Mouse (Mus musculus) right cerebral cortex, postnatal 36 days (tissue): Measurements from ENCODE around the gene Tmem88.
"Not testable (repeated sequence)": the region's sequence is repeated elsewhere in the genome, so short reads cannot be mapped to it uniquely, and the experiment has no call there.

Experiments
- DNase-seq, 2 experiments: peaks; one replicate each; pipeline ENCODE4 v3.0.0; 2022; ENCODE audit warnings: low spot score in 2 of 2, mixed read lengths in 1 of 2

Tmem88 gene

GRCm38 (mm10) chr11:69404595-69405396 is 6.8 kb upstream of the Tmem88 start:
- no peak for DNase-seq

GRCm38 (mm10) chr11:69403691-69404594 is 5.9 kb upstream of the Tmem88 start:
- DNase-seq, result no peak

GRCm38 (mm10) chr11:69401987-69402386 is 4.0 kb upstream of the Tmem88 start:
- no peak for DNase-seq

GRCm38 (mm10) chr11:69401210-69401637 is 3.2 kb upstream of the Tmem88 start:
- DNase-seq, result peak; percentile 87 to 92

GRCm38 (mm10) chr11:69400083-69400850 is 2.2 kb upstream of the Tmem88 start:
- no peak for DNase-seq

- no peak for DNase-seq
Measured at GRCm38 (mm10) chr11:69399201-69400082, 1.4 kb upstream of the Tmem88 start.

GRCm38 (mm10) chr11:69398486-69399200 is 609 bp upstream of the Tmem88 start:
- DNase-seq, result no peak

- DNase-seq, result no peak
Measured at GRCm38 (mm10) chr11:69397581-69398057, 415 bp downstream of the Tmem88 start.

- no peak for DNase-seq
Measured at GRCm38 (mm10) chr11:69396772-69397171, 1.3 kb downstream of the Tmem88 start.

- peak; percentile 94 to 97 for DNase-seq
Measured at GRCm38 (mm10) chr11:69395634-69396373, 2.2 kb downstream of the Tmem88 start.

- peak; percentile 90 to 92 for DNase-seq
Measured at GRCm38 (mm10) chr11:69395235-69395633, 2.8 kb downstream of the Tmem88 start, which contains the start of the genes Naa38 and Cyb5d1. Gene Naa38, plus strand, starts transcription at chr11:69395487. Gene Cyb5d1, minus strand, starts transcription at chr11:69395631.

GRCm38 (mm10) chr11:69394591-69395167 is 3.4 kb downstream of the Tmem88 start:
- not testable (repeated sequence) for DNase-seq

- DNase-seq, result no peak
Measured at GRCm38 (mm10) chr11:69390400-69391034, 7.5 kb downstream of the Tmem88 start.

- DNase-seq, result no peak
Measured at GRCm38 (mm10) chr11:69389531-69390399, 8.3 kb downstream of the Tmem88 start.

- no peak for DNase-seq
Measured at GRCm38 (mm10) chr11:69388680-69389079, 9.4 kb downstream of the Tmem88 start.

- no peak for DNase-seq
Measured at GRCm38 (mm10) chr11:69386758-69387157, 11.3 kb downstream of the Tmem88 start.

GRCm38 (mm10) chr11:69384979-69385378 is 13.1 kb downstream of the Tmem88 start:
- DNase-seq, result no peak
